Mouse (Mus musculus): ENCODE measurements at regions not wholly inside any gene's neighbourhood (a gene's known extent, or its start where the extent isn't known, plus 50 kb on each side); places are given as distances from the start of the nearest gene placed in this dataset.

DNA sequence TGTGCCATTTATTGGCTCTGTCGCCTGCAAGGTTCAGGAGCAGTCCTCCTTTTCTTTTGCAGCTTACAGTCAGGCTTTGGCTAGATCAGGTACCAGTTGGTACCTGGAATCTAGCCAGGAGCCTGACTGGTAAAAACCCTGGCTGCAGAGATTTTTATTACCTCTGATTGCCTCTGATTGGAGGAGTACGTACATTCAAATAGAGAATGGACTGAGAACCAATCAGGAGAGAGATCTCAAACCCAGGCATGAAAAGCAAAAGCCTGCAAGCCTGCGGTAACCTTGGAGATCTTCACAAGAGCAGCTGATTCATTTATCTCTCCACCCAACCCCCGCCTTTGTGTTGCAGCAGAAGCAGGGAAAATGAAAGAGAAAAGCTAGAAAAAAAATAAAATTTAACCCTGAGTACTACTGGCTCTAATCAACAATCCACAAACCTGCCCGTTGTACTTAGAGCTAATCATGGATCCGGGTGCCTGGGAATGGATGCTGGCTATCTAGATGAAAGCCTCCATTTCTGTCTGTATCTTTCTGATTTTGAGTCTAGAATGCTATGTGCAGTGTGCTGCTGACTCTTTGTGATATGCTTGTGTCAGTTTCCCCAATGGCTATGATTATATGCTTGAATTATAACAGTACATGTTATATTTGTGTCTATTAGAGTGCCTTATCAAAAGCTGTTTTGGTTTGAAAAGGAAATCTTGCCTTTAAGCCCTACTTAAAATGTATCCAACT, 406.2 kb upstream of the Ndn start:
- Histone ChIP-seq H3K9ac (ENCODE audit: low read depth, low read length) (no peak overlapping the region), H3K9me3 (ENCODE audit: control insufficient read depth, low read length) (no peaks in the 10 kb centered on the region), H3K4me3 (ENCODE audit: low read length) (no peak overlapping the region), H3K27me3 (replicated peaks; ENCODE audit: control insufficient read depth, insufficient read depth, low read length) (no peaks in the 10 kb centered on the region), H3K36me3 (ENCODE audit: control insufficient read depth, insufficient read depth, low read length) (no peaks in the 10 kb centered on the region), H3K4me1 (ENCODE audit: control insufficient read depth, insufficient read depth, low read length) (no peaks in the 10 kb centered on the region), H3K27ac (ENCODE audit: low read length) (no peak overlapping the region), H3K4me2 (ENCODE audit: low read depth, low read length) (no peak overlapping the region)
- ATAC-seq = peak; percentile 69
- WGBS = 52% methylated on average over 6 of the region's 6 CpGs

DNA sequence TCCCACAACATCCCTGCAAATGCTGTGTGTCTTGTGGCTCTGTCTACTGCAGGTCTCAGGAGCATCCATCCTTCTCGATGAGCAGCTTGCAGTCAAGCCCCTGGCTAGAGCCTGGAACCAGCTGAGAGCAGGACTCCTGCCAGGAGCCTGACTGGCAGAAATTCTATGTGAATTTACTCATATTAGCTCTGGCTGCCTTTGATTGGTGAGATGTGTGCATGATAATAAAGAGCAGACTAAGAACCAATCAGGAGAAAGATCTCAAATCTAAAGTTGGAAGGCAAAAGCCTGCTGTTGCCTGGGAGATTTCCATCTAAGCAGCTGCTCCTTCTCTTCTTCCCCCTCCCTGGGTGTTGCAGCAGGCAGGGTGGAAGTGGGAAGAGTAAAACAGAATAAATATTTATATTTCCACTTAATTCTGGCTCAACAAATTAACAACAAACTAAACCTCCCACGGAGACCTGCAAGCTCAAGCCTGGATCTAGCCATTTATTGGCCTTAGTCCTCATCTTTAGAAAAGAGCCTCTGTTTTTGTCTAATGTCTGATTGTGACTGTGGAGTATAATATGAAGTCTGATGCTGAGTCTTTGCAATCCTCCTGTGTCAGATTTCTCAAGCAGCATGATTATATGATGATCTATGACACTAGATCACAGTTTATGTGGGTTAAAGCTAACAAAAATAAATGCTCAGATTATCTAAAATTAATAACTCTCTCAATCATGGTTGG, 364.0 kb upstream of the Ndn start:
- ATAC-seq = peak; percentile 93
- H3K27ac ChIP-seq (ENCODE audit: low read length) = no peak overlapping the region
- H3K4me3 ChIP-seq (ENCODE audit: low read length) = no peak overlapping the region
- H3K9me3 ChIP-seq (ENCODE audit: control insufficient read depth, low read length) = no peaks in the 10 kb centered on the region
- H3K9ac ChIP-seq (ENCODE audit: low read depth, low read length) = no peak overlapping the region
- no peaks in the 10 kb centered on the region for H3K4me1 ChIP-seq (ENCODE audit: control insufficient read depth, insufficient read depth, low read length)
- WGBS = 42% methylated on average over 2 of the region's 2 CpGs
- no peak overlapping the region for H3K4me2 ChIP-seq (ENCODE audit: low read depth, low read length)
- no peaks in the 10 kb centered on the region for H3K36me3 ChIP-seq (ENCODE audit: control insufficient read depth, insufficient read depth, low read length)
- no peaks in the 10 kb centered on the region for H3K27me3 ChIP-seq (replicated peaks; ENCODE audit: control insufficient read depth, insufficient read depth, low read length)

DNA sequence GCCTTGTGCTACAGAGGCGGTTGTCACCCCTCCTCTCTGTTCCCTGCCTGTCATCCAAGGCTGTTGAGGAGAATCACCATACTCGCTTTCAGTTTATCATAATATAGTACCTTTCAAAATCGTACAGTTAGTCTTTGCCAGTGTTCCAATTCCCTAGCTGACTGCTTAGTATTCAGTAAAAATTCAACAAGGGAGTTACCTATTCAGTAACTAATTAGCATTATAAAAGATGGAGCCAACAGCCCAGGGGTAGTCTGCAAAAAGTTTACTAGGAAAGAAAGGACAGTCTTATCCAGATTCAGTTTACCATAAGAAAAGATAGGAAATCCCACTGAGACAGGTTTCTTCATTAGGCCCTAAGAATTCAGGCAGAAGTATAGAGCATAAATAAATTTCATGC, 319.7 kb upstream of the Ndn start:
- no peak for ATAC-seq
- Histone ChIP-seq H3K27me3 (replicated peaks; ENCODE audit: control insufficient read depth, insufficient read depth, low read length) (no peaks in the 10 kb centered on the region), H3K9me3 (ENCODE audit: control insufficient read depth, low read length) (no peaks in the 10 kb centered on the region), H3K36me3 (ENCODE audit: control insufficient read depth, insufficient read depth, low read length) (no peaks in the 10 kb centered on the region), H3K4me3 (ENCODE audit: low read length) (no peak overlapping the region), H3K4me2 (ENCODE audit: low read depth, low read length) (no peak overlapping the region), H3K9ac (ENCODE audit: low read depth, low read length) (no peak overlapping the region), H3K4me1 (ENCODE audit: control insufficient read depth, insufficient read depth, low read length) (no peaks in the 10 kb centered on the region), H3K27ac (ENCODE audit: low read length) (no peak overlapping the region)
- 87% methylated on average over 3 of the region's 3 CpGs for WGBS

DNA sequence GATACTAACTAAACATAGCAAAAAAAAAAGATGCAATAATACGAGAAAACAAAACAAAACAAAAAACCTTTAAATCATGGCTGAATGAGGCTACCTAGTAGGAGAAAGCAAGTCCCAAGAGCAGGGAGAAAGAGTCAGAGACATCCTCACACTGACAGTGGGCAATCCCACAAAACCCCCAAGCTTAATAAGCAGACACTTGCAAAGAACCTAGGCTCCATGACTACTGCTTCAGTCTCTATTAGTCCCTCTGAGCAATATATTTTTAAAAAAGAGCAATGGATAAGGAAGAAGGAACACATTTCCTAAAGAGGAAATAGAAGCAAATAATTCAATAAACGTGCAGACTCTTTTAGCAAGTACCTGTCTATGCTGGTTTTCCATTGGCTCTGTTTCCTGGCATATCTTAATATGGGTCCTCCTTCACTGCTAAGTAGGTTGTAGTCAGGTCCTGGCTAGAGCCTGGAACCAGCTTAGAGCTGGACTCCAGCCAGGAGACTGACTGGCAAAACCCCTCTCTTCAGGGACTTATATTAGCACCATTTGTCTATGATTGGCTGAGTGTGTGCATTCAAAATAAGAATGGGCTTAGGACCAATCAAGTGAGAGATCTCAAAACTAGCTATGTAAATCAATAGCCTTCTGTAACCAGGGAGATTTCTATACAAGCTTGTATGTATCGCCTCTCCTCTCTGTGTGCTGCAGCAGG, 300.5 kb upstream of the Ndn start:
- Histone ChIP-seq H3K4me3 (ENCODE audit: low read length) (no peak overlapping the region), H3K4me2 (ENCODE audit: low read depth, low read length) (no peak overlapping the region), H3K27me3 (replicated peaks; ENCODE audit: control insufficient read depth, insufficient read depth, low read length) (no peaks in the 10 kb centered on the region), H3K4me1 (ENCODE audit: control insufficient read depth, insufficient read depth, low read length) (no peaks in the 10 kb centered on the region), H3K9me3 (ENCODE audit: control insufficient read depth, low read length) (no peaks in the 10 kb centered on the region), H3K27ac (ENCODE audit: low read length) (no peak overlapping the region), H3K36me3 (ENCODE audit: control insufficient read depth, insufficient read depth, low read length) (no peaks in the 10 kb centered on the region), H3K9ac (ENCODE audit: low read depth, low read length) (no peak overlapping the region)
- no peak for ATAC-seq
- 61% methylated on average over 3 of the region's 3 CpGs for WGBS

DNA sequence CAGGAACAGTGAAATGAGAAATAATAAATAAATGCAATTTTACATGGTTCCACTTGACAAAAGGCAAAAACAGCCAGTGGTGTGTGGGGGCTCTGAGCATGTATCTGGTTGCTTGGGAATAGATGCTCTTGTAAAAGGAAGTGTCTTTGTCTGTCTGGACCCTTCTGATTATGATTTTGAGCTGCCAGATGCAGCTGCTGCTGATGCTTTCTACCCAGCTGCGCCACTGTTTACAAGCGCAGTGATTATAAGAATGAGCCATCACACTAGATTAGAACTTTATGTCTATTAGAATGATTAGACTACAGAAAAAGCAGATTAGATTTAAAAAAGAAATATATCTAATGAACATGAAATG, 299.9 kb upstream of the Ndn start:
- H3K4me3 ChIP-seq (ENCODE audit: low read length) = no peak overlapping the region

DNA sequence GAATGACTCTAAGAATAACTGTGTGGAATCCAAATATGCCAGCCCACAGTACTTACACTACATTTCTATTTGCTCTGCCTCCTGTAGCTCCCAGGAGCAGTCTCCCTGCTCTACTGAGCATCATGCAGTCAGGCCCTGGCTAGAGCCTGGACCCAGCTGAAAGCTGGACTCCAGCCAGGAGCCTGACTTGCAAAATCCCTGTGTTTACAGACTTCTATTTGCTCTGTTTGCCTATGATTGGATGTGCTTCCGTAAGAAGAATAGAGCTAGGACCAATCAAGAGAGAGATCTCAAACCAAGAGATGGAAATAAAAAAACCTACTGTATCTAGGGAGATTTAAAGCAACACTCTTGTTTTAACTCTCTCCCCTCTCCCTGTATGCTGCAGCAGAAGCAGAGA, 267.8 kb upstream of the Ndn start:
- Histone ChIP-seq H3K9me3 (ENCODE audit: control insufficient read depth, low read length) (no peaks in the 10 kb centered on the region), H3K27ac (ENCODE audit: low read length) (no peak overlapping the region), H3K27me3 (replicated peaks; ENCODE audit: control insufficient read depth, insufficient read depth, low read length) (no peaks in the 10 kb centered on the region), H3K9ac (ENCODE audit: low read depth, low read length) (no peak overlapping the region), H3K4me1 (ENCODE audit: control insufficient read depth, insufficient read depth, low read length) (no peaks in the 10 kb centered on the region), H3K36me3 (ENCODE audit: control insufficient read depth, insufficient read depth, low read length) (no peaks in the 10 kb centered on the region), H3K4me2 (ENCODE audit: low read depth, low read length) (no peak overlapping the region), H3K4me3 (ENCODE audit: low read length) (no peak overlapping the region)
- 43% methylated on average over 1 of the region's 1 CpGs for WGBS
- peak; percentile 66 for ATAC-seq

More for the DNA sequence above, 299.9 kb upstream of the Ndn start:
- WGBS = 72% methylated on average over 2 of the region's 2 CpGs
- no peak overlapping the region for H3K4me2 ChIP-seq (ENCODE audit: low read depth, low read length)
- H3K9ac ChIP-seq (ENCODE audit: low read depth, low read length) = no peak overlapping the region
- no peak overlapping the region for H3K27ac ChIP-seq (ENCODE audit: low read length)
- H3K36me3 ChIP-seq (ENCODE audit: control insufficient read depth, insufficient read depth, low read length) = no peaks in the 10 kb centered on the region
- H3K4me1 ChIP-seq (ENCODE audit: control insufficient read depth, insufficient read depth, low read length) = no peaks in the 10 kb centered on the region
- no peaks in the 10 kb centered on the region for H3K27me3 ChIP-seq (replicated peaks; ENCODE audit: control insufficient read depth, insufficient read depth, low read length)
- H3K9me3 ChIP-seq (ENCODE audit: control insufficient read depth, low read length) = no peaks in the 10 kb centered on the region
- no peak for ATAC-seq

DNA sequence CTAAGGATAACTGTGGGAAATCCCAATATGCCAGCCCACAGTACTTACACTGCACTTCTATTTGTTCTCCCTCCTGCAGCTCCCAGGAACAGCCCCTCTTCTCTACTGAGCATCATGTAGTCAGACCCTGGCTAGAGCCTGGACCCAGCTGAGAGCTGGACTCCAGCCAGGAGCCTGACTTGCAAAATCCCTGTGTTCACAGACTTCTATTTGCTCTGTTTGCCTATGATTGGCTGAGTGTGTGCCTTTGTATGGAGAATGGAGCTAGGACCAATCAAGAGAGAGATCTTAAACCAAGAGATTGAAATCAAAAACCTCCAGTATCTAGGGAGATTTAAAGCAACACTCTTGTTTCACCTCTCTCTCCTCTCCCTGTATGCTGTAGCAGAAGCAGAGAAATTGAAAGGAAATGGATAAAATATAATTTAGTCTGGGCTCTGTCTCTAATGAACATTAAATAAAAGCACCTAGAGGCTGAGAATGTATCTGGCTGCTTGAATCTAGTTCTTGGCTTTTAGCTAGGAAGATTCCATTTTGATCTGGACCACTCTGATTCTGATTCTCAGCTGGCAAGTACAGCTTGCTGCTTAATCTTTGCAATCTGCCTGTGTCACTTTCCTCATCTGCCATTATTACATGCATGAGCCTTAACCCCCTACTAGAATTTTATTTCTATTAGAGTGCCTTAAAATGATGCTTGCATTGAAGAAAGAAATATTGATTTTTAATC, 261.1 kb upstream of the Ndn start:
- Histone ChIP-seq H3K9ac (ENCODE audit: low read depth, low read length) (no peak overlapping the region), H3K4me1 (ENCODE audit: control insufficient read depth, insufficient read depth, low read length) (no peaks in the 10 kb centered on the region), H3K27me3 (replicated peaks; ENCODE audit: control insufficient read depth, insufficient read depth, low read length) (no peaks in the 10 kb centered on the region), H3K4me2 (ENCODE audit: low read depth, low read length) (no peak overlapping the region), H3K27ac (ENCODE audit: low read length) (no peak overlapping the region), H3K9me3 (ENCODE audit: control insufficient read depth, low read length) (no peaks in the 10 kb centered on the region), H3K36me3 (ENCODE audit: control insufficient read depth, insufficient read depth, low read length) (no peaks in the 10 kb centered on the region), H3K4me3 (ENCODE audit: low read length) (no peak overlapping the region)
- ATAC-seq = peak; percentile 42; the same call in 1 of the 2 replicates

All from intestine, embryonic 16.5 days (tissue).